Mouse (Mus musculus) liver, adult 2 months (tissue): ENCODE results near the gene Nf1.

Experiments
- CTCF ChIP-seq: fragments of 200-500 bp; IDR thresholded peaks from 2 replicates; pipeline ENCODE4 v1.5.1; 2011; ENCODE audit warnings: low read depth, low read length, control low read depth
- POLR2A ChIP-seq: fragments of 200-500 bp; IDR thresholded peaks from 2 replicates; pipeline ENCODE4 v1.6.1; 2011; ENCODE audit warnings: low read length, control low read depth; ENCODE audit not compliant: insufficient read depth; ENCODE audit errors: extremely low read depth

DNA sequence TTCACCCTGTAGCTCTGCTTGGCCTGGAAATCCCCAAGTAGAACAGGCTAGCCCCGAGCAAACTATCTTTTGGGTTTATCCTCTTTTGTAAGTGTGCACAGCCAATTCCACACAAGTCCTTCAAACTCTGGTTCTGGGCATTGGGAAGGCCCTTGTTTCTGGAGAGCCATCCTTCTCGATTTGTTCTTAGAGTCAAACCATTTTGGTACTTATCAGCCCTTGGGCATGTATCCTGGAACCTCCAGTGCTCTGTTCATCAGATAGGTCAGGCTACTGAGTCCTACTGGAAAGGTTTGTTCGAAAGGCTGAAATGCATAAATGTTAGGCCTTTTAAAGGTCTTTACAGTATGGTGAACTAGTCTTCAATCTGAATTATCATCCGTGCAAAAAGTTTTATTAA lies 872 bp upstream of the Nf1 start:
- TF ChIP-seq POLR2A (no peak), CTCF (no peak)
